Mouse (Mus musculus) ES-E14 (cell line): Measurements from ENCODE around the gene Hist2h2ac.
"Not testable (repeated sequence)": the region's sequence is repeated elsewhere in the genome, so short reads cannot be mapped to it uniquely, and the experiment has no call there.

Experiments
- CHD2 ChIP-seq: IDR thresholded peaks from 2 replicates; pipeline ENCODE4 v1.6.1; 2014; ENCODE audit warnings: mild to moderate bottlenecking, low read depth, low read length, inconsistent platforms
- HCFC1 ChIP-seq: IDR thresholded peaks from 2 replicates; pipeline ENCODE4 v1.6.1; 2012; ENCODE audit warnings: low read length, inconsistent platforms, borderline replicate concordance; ENCODE audit not compliant: insufficient read depth
- MAFK ChIP-seq: IDR thresholded peaks from 2 replicates; pipeline ENCODE4 v1.6.1; 2014; ENCODE audit warnings: mild to moderate bottlenecking, low read depth, low read length, inconsistent platforms; ENCODE audit not compliant: insufficient read depth
- ZC3H11A ChIP-seq: IDR thresholded peaks from 2 replicates; pipeline ENCODE4 v1.6.1; 2012; ENCODE audit warnings: low read depth, mild to moderate bottlenecking, inconsistent platforms, low read length, borderline replicate concordance
- ZNF384 ChIP-seq: IDR thresholded peaks from 2 replicates; pipeline ENCODE4 v1.6.1; 2012; ENCODE audit warnings: low read depth, low read length, inconsistent platforms

DNA sequence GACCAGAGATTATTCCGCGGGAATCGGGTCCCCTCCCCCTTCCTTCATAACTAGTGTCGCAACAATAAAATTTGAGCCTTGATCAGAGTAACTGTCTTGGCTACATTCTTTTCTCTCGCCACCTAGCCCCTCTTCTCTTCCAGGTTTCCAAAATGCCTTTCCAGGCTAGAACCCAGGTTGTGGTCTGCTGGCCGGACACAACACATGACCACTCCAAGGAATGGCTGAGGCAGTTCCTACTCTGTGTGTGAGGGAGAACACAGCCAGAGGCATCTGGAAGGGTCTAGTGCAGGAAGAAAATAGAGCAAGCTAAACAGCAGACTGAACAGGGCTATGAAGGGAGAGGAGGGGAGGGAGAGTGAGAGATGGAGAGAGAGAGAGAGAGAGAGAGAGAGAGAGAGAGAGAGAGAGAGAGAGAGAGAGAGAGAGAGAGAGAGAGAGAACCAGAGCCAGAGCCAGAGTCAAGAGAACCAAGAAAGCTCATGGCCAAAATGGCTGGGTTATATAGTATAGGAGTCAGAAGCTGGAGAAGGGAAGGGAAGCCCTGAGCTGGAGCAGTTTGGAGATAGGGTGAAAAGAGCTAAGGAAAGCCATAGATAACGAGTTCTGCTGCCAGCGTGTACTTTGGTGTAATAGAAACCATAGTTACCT is 22.0 kb downstream of the Hist2h2ac start:
- not testable (repeated sequence) for TF ChIP-seq HCFC1, ZC3H11A, MAFK, CHD2, ZNF384
